8 mouse cellular contexts compared by ENCODE assay signal in the genomic region with DNA sequence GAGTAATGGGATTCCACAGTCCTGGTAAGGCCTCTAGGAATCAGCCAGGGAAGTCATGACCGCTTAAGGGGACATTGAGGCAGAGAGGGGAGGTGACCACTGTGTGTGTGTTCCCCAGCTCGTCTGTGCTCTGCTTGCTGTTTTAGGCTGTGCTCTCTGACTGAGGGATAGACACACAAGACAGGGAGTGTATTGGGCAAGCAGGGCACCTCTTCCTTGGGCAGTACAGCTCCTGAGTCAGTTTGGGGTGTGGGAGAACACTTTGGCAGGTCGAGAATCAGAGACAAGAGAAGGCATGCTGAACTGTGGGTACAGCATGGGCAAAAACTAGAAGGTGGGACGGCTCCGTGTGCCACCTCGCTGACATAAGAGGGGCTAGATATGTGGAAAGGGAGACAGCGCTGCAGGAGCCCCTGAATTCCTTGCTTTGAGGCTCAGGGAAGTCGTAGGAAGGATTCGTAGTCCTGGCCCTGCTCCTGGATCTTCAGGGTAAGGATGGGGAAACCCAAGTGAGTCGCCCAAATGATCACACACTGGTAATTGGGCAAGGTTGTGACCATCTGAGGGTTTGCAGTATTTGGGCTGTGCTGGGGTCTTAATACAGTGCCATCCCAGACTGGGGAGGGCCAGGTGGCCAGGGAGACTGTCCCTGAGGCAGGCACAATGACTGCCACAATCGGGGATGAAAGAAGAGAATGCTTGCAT. TPM values are rescaled to one million over a fixed set of nuclear protein-coding genes. Genes with fewer than 3 reads are reported as not detected.
DNase-seq lines count a peak whose midpoint lies in the region; ATAC-seq and TF ChIP-seq lines count a peak whose summit lies in the region.

No protein-coding gene starts in this region.

- TF ChIP-seq CTCF in midbrain, postnatal 0 days (IDR thresholded peaks at IDR 0.05) = no peak

- peak overlapping the region; percentile 52 for H3K9ac ChIP-seq in embryonic facial prominence, embryonic 12.5 days
- H3K9ac ChIP-seq in hindbrain, embryonic 15.5 days = no peak overlapping the region
- no peak overlapping the region for H3K9ac ChIP-seq in midbrain, postnatal 0 days (replicated peaks; ENCODE audit: low read length, poor library complexity, severe bottlenecking)

- no peaks in the 10 kb centered on the region for H3K9me3 ChIP-seq in embryonic facial prominence, embryonic 12.5 days
- no peaks in the 10 kb centered on the region for H3K9me3 ChIP-seq in hindbrain, embryonic 15.5 days
- no peaks in the 10 kb centered on the region for H3K9me3 ChIP-seq in midbrain, postnatal 0 days (ENCODE audit: low read length)

- H3K27me3 ChIP-seq in embryonic facial prominence, embryonic 12.5 days = peaks cover 16% of the 10 kb centered on the region; the same call in 1 of the 2 replicates
- H3K27me3 ChIP-seq in hindbrain, embryonic 15.5 days = 0 out of 2 replicates have a peak, but pooled peaks cover 5% of the 10 kb centered on the region
- no peaks in the 10 kb centered on the region; the same call in 1 of the 2 replicates for H3K27me3 ChIP-seq in midbrain, postnatal 0 days (ENCODE audit: insufficient read depth, low read length)

- H3K4me1 ChIP-seq in embryonic facial prominence, embryonic 12.5 days = 0 out of 2 replicates have a peak, but pooled peaks cover 5% of the 10 kb centered on the region
- peaks cover 15% of the 10 kb centered on the region for H3K4me1 ChIP-seq in hindbrain, embryonic 15.5 days (replicated peaks)
- H3K4me1 ChIP-seq in midbrain, postnatal 0 days (ENCODE audit: insufficient read depth, low read length) = peaks cover 6% of the 10 kb centered on the region

- DNase-seq in kidney, postnatal 10 days = peak; percentile 10
- DNase-seq in kidney, postnatal 4 days = no peak
- no peak for DNase-seq in midbrain, postnatal 0 days (ENCODE audit: low spot score)
- no peak for DNase-seq in layer of hippocampus, adult 9-11 months
- no peak for DNase-seq in retina, postnatal 1 day
- no peak for DNase-seq in ovary, postnatal 36 days (ENCODE audit: low spot score)

- no peak overlapping the region for H3K27ac ChIP-seq in embryonic facial prominence, embryonic 12.5 days
- no peak overlapping the region for H3K27ac ChIP-seq in hindbrain, embryonic 15.5 days (replicated peaks)
- no peak overlapping the region for H3K27ac ChIP-seq in midbrain, postnatal 0 days (ENCODE audit: low read depth, low read length)

- 73% methylated on average over 11 of the region's 11 CpGs for WGBS in embryonic facial prominence, embryonic 12.5 days
- 81% methylated on average over 11 of the region's 11 CpGs for WGBS in hindbrain, embryonic 15.5 days
- 77% methylated on average over 11 of the region's 11 CpGs for WGBS in midbrain, postnatal 0 days

- no peaks in the 10 kb centered on the region for H3K36me3 ChIP-seq in embryonic facial prominence, embryonic 12.5 days
- H3K36me3 ChIP-seq in hindbrain, embryonic 15.5 days = no peaks in the 10 kb centered on the region
- H3K36me3 ChIP-seq in midbrain, postnatal 0 days (ENCODE audit: insufficient read depth, low read length) = no peaks in the 10 kb centered on the region

- H3K4me3 ChIP-seq in embryonic facial prominence, embryonic 12.5 days = peak overlapping the region; percentile 57
- H3K4me3 ChIP-seq in hindbrain, embryonic 15.5 days = peak overlapping the region; percentile 50
- H3K4me3 ChIP-seq in midbrain, postnatal 0 days (ENCODE audit: low read depth, low read length) = peak overlapping the region; percentile 53

- peak overlapping the region; percentile 79 for H3K4me2 ChIP-seq in embryonic facial prominence, embryonic 12.5 days (replicated peaks)
- H3K4me2 ChIP-seq in hindbrain, embryonic 15.5 days = peak overlapping the region; percentile 92
- peak overlapping the region; percentile 96 for H3K4me2 ChIP-seq in midbrain, postnatal 0 days (ENCODE audit: low read depth, low read length, poor library complexity, severe bottlenecking)

- no peak for ATAC-seq in embryonic facial prominence, embryonic 12.5 days (ENCODE audit: insufficient number of reproducible peaks, insufficient read depth, low FRiP score, low TSS enrichment)
- no peak for ATAC-seq in hindbrain, embryonic 15.5 days (ENCODE audit: low FRiP score, low read depth)
- ATAC-seq in midbrain, postnatal 0 days (ENCODE audit: low FRiP score) = no peak

RNA-seq across cellular contexts. Expression of gene Il4ra, which starts 1.1 kb away (rescaled TPM):
- polyA plus RNA-seq in embryonic facial prominence, embryonic 12.5 days (2016; fragmentation: Nextera tagmentation; extraction: Ambion mirVana) = 5.3 and 6.3 TPM in 2 replicates
- 4.8 and 5.7 TPM in 2 replicates for polyA plus RNA-seq in hindbrain, embryonic 15.5 days (2015; fragmentation: Nextera tagmentation; extraction: Ambion mirVana)
- total RNA-seq in midbrain, postnatal 0 days (2014; rRNA removed) = 11.0 and 12.9 TPM in 2 replicates
- polyA plus RNA-seq in midbrain, postnatal 0 days (2015; fragmentation: Nextera tagmentation; extraction: Ambion mirVana) = 5.4 and 6.7 TPM in 2 replicates

RNA-seq across cellular contexts. Expression of gene Il21r, which starts 50.2 kb away (rescaled TPM):
- 0.09 and 0.17 TPM in 2 replicates for polyA plus RNA-seq in embryonic facial prominence, embryonic 12.5 days (2016; fragmentation: Nextera tagmentation; extraction: Ambion mirVana)
- polyA plus RNA-seq in hindbrain, embryonic 15.5 days (2015; fragmentation: Nextera tagmentation; extraction: Ambion mirVana) = 0.26 and 0.37 TPM in 2 replicates
- 0.44 and 0.61 TPM in 2 replicates for total RNA-seq in midbrain, postnatal 0 days (2014; rRNA removed)
- polyA plus RNA-seq in midbrain, postnatal 0 days (2015; fragmentation: Nextera tagmentation; extraction: Ambion mirVana) = 0.21 and 0.44 TPM in 2 replicates
